Mouse (Mus musculus): ENCODE data around the gene Tmem179.

Tmem179 gene

DNA sequence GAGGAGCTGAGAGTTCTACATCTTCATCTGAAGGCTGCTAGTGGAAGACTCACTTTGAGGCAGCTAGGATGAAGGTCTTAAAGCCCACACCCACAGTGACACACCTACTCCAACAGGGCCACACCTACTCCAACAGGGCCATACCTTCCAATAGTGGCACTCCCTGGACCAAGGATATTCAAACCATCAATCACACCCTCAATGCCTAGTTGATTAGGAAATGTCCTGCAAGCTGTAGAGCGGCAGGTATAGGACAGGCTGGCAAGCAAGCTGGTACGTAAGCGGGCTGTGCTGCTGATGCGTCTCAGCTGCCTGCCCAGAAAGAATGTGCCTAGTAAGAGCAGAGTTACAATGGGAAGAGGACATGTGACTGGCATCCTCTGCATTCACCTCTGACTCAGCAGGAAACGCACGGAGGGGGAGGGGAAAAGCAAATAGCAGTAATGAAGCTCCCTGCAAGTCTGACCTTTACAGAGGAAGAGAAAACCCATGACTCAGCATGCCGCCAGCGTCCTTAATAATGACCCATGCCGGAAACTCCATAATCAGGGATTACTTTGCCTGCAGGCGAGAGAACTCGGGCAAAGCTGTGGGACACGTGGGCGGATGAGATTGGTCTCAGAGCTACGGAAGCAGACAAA, at the start of gene Tmem179:
TSS of gene Tmem179 (minus strand) at position 51 of the 641 bp plus-strand sequence.
- no peak for DNase-seq (ENCODE audit: low read depth in 1 of 2, low spot score in 2 of 2)

DNA sequence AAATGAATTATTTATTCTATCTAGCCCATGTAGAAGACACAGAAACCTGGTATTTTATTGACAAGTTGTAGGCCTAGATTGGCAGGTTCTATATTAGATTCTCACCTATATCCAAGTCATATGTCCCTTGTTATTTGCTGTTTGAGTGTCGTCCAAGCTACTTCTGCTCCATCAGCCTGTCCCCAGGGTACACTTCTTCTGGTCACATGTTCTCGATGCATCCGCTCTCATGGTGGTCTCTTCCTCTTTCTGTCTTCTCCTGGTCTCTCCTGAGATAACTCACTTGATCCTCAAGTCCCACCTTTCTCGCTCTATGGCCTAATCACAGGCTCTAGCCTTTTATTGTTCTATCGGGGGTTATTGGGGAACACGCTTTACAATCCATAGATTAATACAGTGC, 46.5 kb upstream of the Tmem179 start:
- no peak for DNase-seq (ENCODE audit: low read depth in 1 of 2, low spot score in 2 of 2)

DNA sequence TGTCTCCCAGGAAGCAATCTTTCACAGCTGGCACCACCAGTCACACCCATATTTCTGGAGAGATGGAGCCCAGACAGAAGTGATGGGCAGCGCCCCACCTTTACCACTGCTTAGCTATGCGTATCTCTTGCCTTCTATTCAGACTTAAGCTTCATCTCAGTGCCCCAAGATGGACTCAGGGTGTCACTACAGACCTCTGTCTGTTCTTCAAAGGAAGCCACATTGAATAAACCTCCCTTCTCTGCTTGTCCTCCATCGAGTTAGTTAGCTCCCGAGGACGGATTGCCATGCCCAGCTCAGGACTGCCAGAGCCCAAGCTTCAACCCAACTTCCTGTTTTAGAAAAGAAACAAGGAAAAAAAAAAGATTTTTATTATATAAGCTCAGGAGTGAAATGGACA, 45.9 kb upstream of the Tmem179 start:
- no peak for DNase-seq (ENCODE audit: low read depth in 1 of 2, low spot score in 2 of 2)

DNA sequence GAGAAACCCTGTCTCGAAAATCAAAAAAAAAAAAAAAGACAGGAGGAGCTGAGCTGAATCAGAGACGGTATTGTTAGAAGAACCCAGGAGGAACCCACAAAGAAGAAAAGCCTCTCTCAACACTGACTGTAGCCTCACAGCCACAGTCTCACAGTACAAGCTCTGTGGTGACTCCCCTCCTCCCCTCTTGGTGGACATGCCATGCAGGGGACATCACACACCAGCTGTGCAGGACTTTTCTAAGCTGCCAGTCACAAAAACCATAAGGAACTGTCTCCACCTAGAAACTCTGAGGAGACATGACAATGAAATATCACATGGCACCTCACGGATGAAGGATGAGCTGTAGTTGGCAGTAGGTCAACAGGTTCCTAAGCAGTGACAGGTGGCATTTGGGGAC, 44.6 kb upstream of the Tmem179 start:
- no peak for DNase-seq (ENCODE audit: low read depth in 1 of 2, low spot score in 2 of 2)

DNA sequence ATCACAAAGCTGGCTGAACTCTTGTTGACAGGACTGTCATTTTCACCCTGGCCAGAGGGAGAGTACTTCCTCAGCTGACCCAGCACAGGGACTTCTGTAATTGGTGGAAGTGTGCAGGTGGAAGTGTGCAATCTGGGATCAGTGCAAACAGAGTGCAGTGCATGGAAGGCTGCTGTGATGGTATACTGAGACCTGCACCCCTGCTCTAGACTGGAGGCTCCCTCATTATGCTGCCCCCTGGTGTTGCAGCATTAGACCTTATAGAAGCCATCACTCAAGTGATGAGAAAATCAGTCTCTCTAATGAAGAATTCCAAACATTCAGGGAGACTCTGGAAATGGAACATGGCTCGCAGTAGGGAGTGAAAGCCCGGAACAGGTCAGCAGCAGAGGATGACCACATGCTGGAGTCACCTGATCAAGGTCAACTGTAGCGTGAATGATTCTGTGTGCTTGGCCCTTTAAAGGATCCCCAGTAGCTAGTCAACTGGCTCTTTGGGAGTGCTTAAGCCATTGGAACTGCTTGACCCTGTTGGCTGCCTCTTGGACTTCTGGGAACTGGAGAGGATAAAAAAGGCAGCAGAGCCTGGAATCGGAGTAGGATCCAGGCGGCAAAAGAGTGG, 43.7 kb upstream of the Tmem179 start:
- DNase-seq (ENCODE audit: low read depth in 1 of 2, low spot score in 2 of 2), result no peak

DNA sequence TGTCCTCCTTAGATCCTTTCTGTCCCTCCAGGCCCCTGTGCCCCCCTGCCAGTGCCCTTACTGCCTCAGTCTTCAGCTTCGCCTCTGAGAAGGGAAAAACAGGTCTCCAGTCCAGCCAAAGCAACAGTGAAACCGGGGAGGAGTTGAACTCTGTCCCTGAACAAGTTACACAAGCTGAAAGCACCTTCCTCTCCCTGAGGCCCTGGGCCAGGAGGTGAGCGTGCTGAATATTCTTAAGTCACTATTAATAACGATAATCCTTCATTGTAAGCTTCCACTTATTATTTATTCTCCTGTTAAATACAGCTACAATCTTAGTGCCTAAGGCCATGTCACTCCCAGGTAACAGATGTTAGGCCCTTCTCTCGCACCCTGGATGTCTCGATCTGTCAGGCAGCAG, 43.1 kb upstream of the Tmem179 start:
- no peak for DNase-seq (ENCODE audit: low read depth in 1 of 2, low spot score in 2 of 2)

DNA sequence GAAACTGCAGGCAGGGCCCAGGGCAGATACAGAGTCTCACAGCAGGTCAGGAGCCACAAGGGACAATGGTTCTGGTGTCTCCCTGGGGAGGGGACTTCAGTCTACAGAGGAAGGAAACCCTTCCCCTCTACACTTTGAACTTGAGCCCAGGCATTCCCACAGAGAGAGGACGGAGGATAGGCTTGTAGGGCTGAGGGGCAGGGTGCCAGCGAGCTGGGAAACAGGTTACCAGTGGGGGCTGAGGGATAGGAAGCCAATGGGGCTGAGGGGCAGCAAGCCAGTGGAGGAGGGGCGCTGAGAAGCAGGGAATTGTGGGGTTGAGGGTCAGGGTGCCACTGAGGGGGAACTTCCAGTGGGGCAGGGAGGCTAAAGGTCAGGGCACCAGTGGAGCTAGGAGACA, 42.7 kb upstream of the Tmem179 start:
- DNase-seq (ENCODE audit: low read depth in 1 of 2, low spot score in 2 of 2), result no peak

DNA sequence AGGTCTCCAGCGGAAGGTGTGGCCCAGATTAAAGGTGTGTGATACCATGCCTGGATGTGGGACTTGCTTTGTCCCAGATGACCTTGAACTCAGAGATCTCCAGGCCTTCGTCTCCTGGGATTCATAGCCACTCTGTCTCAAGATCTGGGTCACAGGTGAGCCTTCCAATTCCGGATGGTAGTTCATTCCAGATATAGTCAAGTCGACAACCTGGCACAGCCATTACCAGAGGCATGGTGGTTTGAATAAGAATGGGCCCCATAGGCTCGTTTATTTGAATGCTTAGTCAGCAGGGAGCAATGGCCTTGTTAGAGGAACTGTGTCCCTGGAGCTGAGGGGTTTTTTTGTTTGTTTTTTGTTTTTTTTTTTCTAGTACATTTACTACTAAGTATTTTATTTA, 40.7 kb upstream of the Tmem179 start:
- DNase-seq (ENCODE audit: low read depth in 1 of 2, low spot score in 2 of 2), result no peak

DNA sequence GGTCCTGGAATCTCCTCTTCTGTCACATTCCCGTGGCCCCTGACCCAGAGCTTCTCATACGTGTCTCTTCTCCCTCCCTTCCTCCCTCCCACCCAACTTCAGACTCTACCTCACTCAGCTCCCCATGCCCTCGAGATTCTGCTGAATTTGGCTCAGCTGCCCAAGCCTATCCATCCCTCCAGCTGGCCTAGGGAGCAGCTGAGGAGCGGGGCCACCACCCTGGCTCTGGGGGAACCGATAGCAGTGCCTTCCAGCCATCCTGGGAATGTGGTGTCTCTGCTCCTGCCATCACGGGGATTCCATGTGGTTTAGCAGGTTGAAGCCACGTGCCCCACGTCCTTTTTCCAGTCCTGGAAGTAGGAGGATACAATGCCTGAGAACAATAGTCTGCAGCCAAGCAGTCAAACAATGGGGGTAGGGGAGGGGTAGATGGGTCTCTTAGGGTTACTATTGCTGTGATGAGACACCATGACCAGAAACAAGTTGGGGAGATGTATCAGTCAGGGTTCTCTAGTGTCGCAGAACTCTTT, 40.0 kb upstream of the Tmem179 start:
- no peak for DNase-seq (ENCODE audit: low read depth in 1 of 2, low spot score in 2 of 2)

DNA sequence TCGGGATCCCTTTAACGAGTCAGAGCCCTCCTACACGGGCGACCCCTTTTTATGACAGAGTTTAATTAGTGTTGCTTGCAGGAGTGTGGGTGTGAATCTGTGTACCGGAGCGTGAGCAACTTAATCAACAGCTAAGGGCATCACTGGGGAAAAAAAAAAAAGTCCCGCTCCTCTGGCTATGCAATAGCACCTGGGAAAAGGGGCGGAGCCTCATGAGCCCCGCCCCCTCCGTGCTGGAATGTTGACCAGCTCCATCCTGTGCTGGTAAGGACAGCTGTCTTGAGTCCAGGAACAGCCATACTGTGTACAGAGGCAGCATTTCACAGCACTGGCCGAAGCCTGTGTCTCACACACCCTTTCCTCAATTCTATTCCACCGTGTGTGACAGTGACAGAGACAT, 38.4 kb upstream of the Tmem179 start:
- no peak for DNase-seq (ENCODE audit: low read depth in 1 of 2, low spot score in 2 of 2)

DNA sequence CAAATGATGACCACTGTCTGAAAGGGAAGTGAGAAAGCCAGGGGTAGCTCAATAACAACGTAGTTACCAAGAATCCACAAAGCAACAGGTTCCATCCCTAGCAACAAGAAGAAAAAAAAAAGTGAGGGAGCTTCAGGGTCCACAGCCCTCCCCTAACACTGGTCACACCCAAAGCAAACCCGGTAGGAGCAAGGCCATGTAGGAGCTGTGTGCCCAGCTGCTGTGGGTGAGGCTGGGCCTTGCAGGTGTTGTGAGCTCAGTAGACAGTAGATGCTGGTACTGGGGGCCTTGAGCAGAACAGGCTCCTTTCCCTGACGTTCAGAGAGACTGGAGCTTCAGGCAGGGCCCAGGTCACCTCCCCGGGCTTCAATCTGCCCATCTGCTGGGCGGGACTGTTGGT, 36.0 kb upstream of the Tmem179 start:
- no peak for DNase-seq (ENCODE audit: low read depth in 1 of 2, low spot score in 2 of 2)

DNA sequence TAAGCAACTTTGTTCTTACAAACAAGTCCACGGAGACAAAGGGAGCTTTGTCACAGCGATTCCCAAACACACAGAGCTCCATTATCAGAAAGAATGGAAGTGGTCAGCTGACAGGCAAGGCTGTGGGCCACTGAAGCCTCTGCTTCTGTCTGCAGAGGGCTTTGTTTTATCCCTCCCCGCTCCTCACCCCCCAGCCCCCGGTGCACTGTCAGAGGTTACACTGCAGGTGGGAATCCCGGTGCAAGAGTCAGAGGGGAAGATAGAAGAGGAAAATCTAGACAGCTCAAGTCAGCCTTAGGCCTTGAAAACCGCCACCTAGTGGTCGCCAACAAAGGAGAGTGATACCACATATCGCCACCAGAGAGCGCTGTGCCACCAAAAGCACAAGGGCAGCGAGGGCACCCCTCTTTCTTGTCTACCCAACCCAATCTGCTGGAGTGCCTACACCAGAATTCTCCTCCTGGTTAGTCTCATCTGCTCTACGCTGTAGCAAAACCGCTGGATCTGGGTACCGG, 35.4 kb upstream of the Tmem179 start:
- peak; percentile 68 to 86 for DNase-seq (ENCODE audit: low read depth in 1 of 2, low spot score in 2 of 2)

DNA sequence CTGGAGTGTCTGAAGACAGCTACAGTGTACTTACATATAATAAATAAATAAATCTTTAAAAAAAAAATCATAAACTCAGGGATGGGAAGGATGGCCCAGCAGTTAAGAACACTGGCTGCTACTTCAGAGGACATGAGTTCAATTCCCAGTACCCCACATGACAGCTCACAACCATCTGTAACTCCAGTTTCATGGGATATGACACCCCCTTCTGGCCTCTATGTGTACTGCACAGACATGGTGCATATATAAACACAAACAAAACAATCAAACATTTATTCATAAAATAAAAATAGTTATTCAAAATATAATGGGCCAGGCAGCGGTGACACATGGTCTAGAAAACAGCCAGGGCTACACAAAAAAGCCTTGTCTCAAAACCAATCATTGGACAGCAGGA, 32.7 kb upstream of the Tmem179 start:
- DNase-seq (ENCODE audit: low read depth in 1 of 2, low spot score in 2 of 2), result no peak

DNA sequence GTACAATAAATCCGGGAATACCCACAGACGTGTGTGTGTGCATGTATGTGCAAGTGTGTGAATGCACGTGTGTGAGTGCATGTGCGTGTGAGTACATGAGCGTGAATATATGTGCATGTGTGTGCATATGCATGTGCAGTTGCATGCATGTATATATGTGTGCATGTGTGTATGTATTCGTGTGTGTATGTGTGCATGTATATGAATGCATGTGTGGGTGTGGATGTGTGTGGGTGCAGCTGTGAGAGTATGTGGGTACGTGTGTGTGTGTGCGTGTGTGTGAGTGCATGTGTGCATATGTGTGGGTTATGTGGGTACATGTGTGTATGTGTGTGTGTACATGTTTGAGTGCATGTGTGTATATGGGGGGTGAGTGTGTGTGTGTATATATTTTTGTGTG, 29.6 kb upstream of the Tmem179 start:
- DNase-seq (ENCODE audit: low read depth in 1 of 2, low spot score in 2 of 2), result no peak

DNA sequence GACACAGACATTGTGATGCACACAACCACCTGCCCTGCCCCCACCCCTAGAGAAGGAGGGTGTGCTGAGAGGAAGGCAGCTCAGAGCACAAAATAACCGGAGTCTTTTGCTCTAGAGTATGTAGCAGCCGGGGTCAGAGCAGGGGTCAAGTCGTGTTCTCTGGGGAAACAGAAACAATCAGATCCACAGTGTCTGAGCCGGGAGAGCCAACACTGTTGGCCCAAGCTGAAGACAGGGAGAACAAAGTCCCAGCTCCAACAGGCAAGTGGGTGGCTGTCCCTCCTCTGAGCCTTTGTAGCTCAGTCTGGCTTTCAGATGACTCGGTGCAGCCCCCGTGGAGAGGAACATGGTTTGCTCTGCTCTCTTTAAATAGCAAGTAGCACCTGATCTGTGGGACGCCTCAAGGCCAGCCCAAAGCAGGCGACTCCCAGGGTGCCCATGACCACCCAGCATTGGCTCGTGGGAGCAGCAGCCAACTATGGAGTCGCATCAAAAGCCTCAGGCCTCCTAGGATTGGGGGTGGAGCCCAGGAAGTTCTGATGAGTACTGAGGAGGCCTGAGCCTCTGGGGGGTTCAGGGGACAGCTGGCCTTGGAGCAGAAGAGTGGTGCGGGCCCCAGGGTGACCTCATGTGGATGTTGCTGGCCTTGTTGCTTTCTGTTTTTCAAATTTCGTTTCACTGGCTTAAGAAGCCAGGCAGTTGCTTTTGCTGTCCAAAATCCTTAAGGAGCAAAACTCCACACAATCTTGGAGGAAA, 28.6 kb upstream of the Tmem179 start:
- no peak for DNase-seq (ENCODE audit: low read depth in 1 of 2, low spot score in 2 of 2)

DNA sequence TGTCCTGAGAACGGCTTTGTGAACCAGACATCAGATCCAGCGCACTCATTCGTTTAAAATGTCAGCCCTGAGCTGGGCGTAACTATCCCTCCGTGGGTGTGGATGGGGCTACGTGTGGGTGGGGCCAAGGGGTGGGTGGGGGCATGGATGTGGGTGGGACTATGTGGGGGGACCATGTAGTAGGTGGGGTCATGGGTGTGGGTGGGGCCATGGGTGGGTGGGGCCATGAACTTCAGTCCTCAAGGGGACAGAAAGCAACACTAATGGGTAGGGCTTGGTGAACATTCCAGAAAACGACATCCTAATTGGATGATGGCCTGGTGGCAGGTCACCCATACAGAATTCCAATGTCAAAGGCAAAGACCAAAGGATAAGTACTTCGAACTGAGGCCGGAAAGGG, 27.4 kb upstream of the Tmem179 start:
- DNase-seq (ENCODE audit: low read depth in 1 of 2, low spot score in 2 of 2), result no peak

DNA sequence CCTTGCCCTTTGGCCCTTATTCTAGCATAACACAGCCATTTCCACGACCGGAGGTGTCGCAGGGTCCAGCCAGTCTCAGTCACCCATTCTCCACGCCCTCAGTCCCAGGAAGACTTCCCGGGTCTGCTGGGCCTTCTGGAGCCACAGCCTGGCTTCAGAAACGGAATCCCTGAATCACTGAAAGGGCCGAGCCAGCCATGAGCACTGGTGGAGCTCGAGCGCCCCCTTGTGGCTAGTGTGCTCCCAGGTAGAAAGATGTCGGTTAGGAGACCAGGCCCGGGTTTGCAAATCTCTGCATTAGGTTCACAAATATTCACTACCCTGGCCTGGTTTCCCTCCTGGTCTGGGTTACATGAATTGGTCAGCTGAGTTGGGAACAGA, 26.4 kb upstream of the Tmem179 start:
- peak; percentile 22 to 57 for DNase-seq (ENCODE audit: low read depth in 1 of 2, low spot score in 2 of 2)

DNA sequence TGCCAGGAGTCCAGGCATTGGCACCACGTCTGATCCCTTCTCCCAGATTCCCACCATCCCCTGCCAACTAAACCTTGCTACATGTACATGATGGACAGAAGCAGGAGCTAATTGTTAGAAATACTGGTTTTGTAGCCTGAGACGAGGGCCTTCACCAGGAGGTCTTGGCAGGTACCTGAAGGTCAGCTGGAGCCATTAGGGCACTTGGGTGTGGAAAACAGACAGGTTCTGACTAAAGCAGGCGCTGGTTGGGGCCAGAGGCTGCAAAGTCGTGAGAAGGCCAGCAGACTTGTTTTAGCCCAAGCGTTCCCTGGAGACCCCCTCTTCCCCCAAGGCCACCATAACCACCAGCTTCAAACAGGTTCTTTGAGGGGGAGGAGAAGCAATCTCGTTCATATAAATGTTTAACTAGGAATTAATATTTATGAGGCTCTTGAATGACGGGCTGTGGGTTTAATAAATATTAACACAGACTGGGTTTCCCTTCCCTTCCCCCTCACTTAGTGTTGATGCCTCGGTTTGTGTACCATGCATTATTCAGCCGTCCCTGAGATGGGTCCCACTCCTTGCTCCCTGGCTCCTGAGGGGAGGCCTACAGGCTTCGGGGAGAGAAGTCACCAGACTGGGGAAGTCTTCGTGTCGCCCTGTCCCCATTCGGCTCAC, 25.8 kb upstream of the Tmem179 start:
- no peak for DNase-seq (ENCODE audit: low read depth in 1 of 2, low spot score in 2 of 2)

DNA sequence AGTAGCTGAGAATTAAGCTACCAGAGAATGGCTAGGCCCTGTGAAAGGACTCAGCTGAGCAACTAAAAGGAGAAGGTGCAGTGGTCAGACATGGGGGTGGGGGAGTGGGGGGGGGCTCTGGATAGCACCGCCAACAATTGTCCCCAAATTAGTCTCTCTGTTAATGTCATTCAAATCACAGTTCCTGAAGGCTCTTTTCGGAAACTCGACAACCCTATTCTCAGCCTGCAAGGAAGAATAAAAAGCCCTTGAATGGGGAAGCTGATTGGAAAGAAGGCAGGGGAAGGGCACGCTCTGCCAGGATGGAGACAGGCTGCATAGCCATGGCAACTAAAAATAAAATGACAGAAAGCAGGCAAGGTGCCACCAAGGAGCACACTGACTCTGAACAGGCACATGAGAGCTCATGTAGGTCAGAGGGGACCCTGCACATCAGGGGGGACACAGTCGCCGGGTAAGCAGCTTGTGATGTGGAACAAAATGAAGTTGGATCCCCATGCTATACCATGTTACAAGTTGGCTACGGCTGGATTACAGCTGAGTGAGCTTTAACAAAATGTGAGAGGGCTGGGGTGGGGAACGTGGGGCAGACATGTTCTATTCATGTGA, 25.0 kb upstream of the Tmem179 start:
- no peak for DNase-seq (ENCODE audit: low read depth in 1 of 2, low spot score in 2 of 2)

DNA sequence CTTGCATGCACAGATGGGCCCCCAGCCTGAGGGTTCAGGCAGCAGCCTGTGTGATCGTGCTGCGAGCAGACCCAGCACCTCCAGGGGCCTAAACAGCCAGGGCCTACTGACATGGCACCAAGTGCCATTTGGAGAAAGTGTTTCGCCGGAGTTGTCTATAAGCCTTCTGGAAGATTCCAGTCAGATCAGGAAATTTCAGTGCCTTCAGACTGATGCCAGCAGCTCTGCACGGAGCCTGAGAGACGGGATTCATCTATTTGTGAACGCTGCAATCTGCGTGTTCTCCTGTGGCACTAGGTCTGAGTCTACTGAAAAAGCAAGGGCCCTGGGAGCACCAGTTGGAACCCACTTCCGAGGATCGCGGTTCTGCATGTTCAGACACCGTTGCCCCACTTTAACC, 23.8 kb upstream of the Tmem179 start:
- no peak for DNase-seq (ENCODE audit: low read depth in 1 of 2, low spot score in 2 of 2)

DNA sequence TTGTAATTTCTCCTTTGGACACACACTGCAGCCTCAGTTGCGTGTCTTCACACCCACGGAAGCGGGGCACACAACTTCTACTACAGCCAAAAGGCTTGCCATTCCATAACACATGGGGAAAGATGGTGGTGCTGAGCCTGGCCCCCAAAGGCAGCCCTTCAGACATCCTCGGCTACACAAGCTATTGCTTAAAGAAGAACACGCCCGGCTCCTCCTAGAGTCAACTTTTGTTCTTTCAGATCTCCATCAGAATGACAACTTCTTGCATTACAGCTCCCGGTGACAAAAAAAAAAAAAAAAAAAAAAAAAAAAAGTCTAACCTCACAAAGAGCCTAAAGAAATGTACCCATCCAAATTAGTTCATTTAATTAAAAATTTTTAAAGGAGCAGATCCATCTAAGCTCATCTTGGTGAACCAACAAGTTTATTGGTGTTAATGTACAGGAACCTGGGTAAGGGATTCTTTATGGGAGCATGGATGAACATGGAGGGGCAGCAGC, 23.0 kb upstream of the Tmem179 start:
- DNase-seq (ENCODE audit: low read depth in 1 of 2, low spot score in 2 of 2), result no peak

Measured in monocyte, adult 2 months (primary cell).